In genomic region chr7:112216720-112217119, GRCm38 (mm10) we compare ENCODE assay signal across 14 mouse cellular contexts. TPM values are rescaled to one million over a fixed set of nuclear protein-coding genes. Genes with fewer than 3 reads are reported as not detected.
A peak's percentile ranks its signal among the peaks of the same experiment; 100 is the strongest.
DNase-seq lines count a peak whose midpoint lies in the region; ATAC-seq and TF ChIP-seq lines count a peak whose summit lies in the region.
"Had no signal": no experiment of that assay in that cellular context is flagged by ENCODE, and none has a peak within 500 bp of the region (broad histone marks: within the 10 kb centered on the region; RNA-seq: fewer than 3 reads in every experiment).

No protein-coding gene starts in this region.

- no peaks in the 10 kb centered on the region for H3K9me3 ChIP-seq in intestine, embryonic 14.5 days (ENCODE audit: control insufficient read depth, low read length)
- H3K9me3 ChIP-seq: midbrain, embryonic 15.5 days had no signal

- H3K9ac ChIP-seq in intestine, embryonic 14.5 days (ENCODE audit: low read length), result no peak overlapping the region
- H3K9ac ChIP-seq: forebrain, postnatal 0 days; midbrain, embryonic 15.5 days had no signal

- H3K36me3 ChIP-seq in testis, adult 2 months (ENCODE audit: control insufficient read depth, insufficient read depth, low read length), result no peaks in the 10 kb centered on the region
- no peaks in the 10 kb centered on the region for H3K36me3 ChIP-seq in intestine, embryonic 14.5 days (ENCODE audit: control insufficient read depth, insufficient read depth, low read length)
- H3K36me3 ChIP-seq: midbrain, embryonic 15.5 days had no signal

- no peaks in the 10 kb centered on the region for H3K27me3 ChIP-seq in testis, adult 2 months (ENCODE audit: control insufficient read depth, insufficient read depth, low read length)
- H3K27me3 ChIP-seq in intestine, embryonic 14.5 days (replicated peaks; ENCODE audit: control insufficient read depth, insufficient read depth, low read length), result no peaks in the 10 kb centered on the region
- H3K27me3 ChIP-seq: midbrain, embryonic 15.5 days; Patski had no signal

- WGBS in intestine, embryonic 14.5 days, result 52% methylated on average over 5 of the region's 5 CpGs

- intact Hi-C loops in gastrocnemius, adult 2 months (cut with DNase I), result no loop called here

- no peak for TF ChIP-seq CTCF in gastrocnemius, adult 2 months (IDR thresholded peaks at IDR 0.05)
- TF ChIP-seq CTCF in testis, adult 2 months (IDR thresholded peaks at IDR 0.05; ENCODE audit: control insufficient read depth, insufficient read depth, insufficient replicate concordance, low read depth, low read length), result no peak

- no peak for ATAC-seq in intestine, embryonic 14.5 days (replicated peaks; ENCODE audit: low FRiP score, low TSS enrichment, low read depth)
- ATAC-seq in cerebellum, adult (ENCODE audit: insufficient number of reproducible peaks, low FRiP score, low TSS enrichment), result no peak
- ATAC-seq: forebrain, postnatal 0 days; midbrain, embryonic 15.5 days; Patski had no signal

- no peak for DNase-seq in gastrocnemius, adult 2 months
- DNase-seq in gastrocnemius, adult 18-20 months (ENCODE audit: low spot score), result no peak
- DNase-seq in testis, postnatal 10 days (ENCODE audit: low spot score), result no peak
- DNase-seq in intestine, embryonic 14.5 days (ENCODE audit: low spot score), result no peak
- DNase-seq in gastrocnemius, postnatal 4 days (ENCODE audit: low spot score in 2 of 2), result no peak
- no peak for DNase-seq in layer of hippocampus, adult 18-20 months (ENCODE audit: low spot score in 2 of 2)
- DNase-seq: cerebellum, postnatal 10 days; forebrain, postnatal 0 days had no signal

- H3K4me3 ChIP-seq in gastrocnemius, adult 2 months, result peak overlapping the region; percentile 43
- no peak overlapping the region for H3K4me3 ChIP-seq in testis, adult 2 months (ENCODE audit: control insufficient read depth, low read depth, low read length)
- no peak overlapping the region for H3K4me3 ChIP-seq in intestine, embryonic 14.5 days (ENCODE audit: low read depth, low read length)
- H3K4me3 ChIP-seq: layer of hippocampus, adult 2 months; midbrain, embryonic 15.5 days had no signal

- no peak for TF ChIP-seq POLR2A in testis, adult 2 months (IDR thresholded peaks at IDR 0.05; ENCODE audit: control insufficient read depth, low read depth, low read length)

- H3K4me2 ChIP-seq in intestine, embryonic 14.5 days (ENCODE audit: low read length), result no peak overlapping the region
- H3K4me2 ChIP-seq: midbrain, embryonic 15.5 days had no signal

- H3K27ac ChIP-seq in gastrocnemius, adult 2 months, result peak overlapping the region; percentile 73
- H3K27ac ChIP-seq in testis, adult 2 months (ENCODE audit: control insufficient read depth, insufficient read depth, low read depth, low read length), result 0 out of 2 replicates have a peak overlapping the region, but pooled peaks have one; percentile 16
- 0 out of 2 replicates have a peak overlapping the region, but pooled peaks have one; percentile 10 for H3K27ac ChIP-seq in intestine, embryonic 14.5 days (ENCODE audit: low read depth)
- H3K27ac ChIP-seq: layer of hippocampus, adult 2 months; midbrain, embryonic 15.5 days had no signal

- H3K4me1 ChIP-seq in testis, adult 2 months (ENCODE audit: control insufficient read depth, insufficient read depth, low read length), result peaks cover 6% of the 10 kb centered on the region; the same call in 1 of the 2 replicates
- peaks cover 9% of the 10 kb centered on the region for H3K4me1 ChIP-seq in intestine, embryonic 14.5 days (replicated peaks; ENCODE audit: control insufficient read depth, insufficient read depth, low read length)

RNA-seq across cellular contexts. Expression of gene Mical2, which starts 8.9 kb away (rescaled TPM):
- 100 to 1,000 TPM; 124 to 136 TPM for total RNA-seq in gastrocnemius, adult 2 months (2021)
- 100 to 1,000 TPM; 166 to 180 TPM for total RNA-seq in gastrocnemius, adult 18-20 months (2021)
- polyA plus RNA-seq in testis, adult 2 months (2012; rRNA removed), result 148 and 153 TPM in 2 replicates
- polyA plus RNA-seq in intestine, embryonic 14.5 days (2014; fragmentation: Nextera tagmentation; extraction: Ambion mirVana), result 16.6 and 18.2 TPM in 2 replicates
- total RNA-seq in gastrocnemius, postnatal 4 days (2021), result 10 to 100 TPM; 18.5 to 20.7 TPM
- total RNA-seq in layer of hippocampus, adult 18-20 months (2021), result 100 to 1,000 TPM; 611 to 639 TPM

RNA-seq across cellular contexts. Expression of gene Dkk3, which starts 57.9 kb away (rescaled TPM):
- total RNA-seq in gastrocnemius, adult 2 months (2021), result 1 to 10 TPM; 2.1 to 2.4 TPM
- 10 to 100 TPM in 1 of 2 experiments, 1 to 10 TPM in 1; 6.9 to 27.8 TPM for total RNA-seq in gastrocnemius, adult 18-20 months (2021)
- 0.28 and 0.65 TPM in 2 replicates for polyA plus RNA-seq in testis, adult 2 months (2012; rRNA removed)
- polyA plus RNA-seq in intestine, embryonic 14.5 days (2014; fragmentation: Nextera tagmentation; extraction: Ambion mirVana), result 22.9 and 27.4 TPM in 2 replicates
- 10 to 100 TPM; 15.8 to 20.6 TPM for total RNA-seq in gastrocnemius, postnatal 4 days (2021)
- 100 to 1,000 TPM; 283 to 293 TPM for total RNA-seq in layer of hippocampus, adult 18-20 months (2021)
- total RNA-seq: neutrophil, adult 5-6 weeks had no signal

Comparison
In these comparisons a context has a peak if more than half of its experiments do, and no peak if none do; other contexts are left out.
1. RNA of gene Mical2, which starts 8.9 kb away (total RNA-seq): 611 to 639 TPM in layer of hippocampus, adult 18-20 months, 166 to 180 TPM in gastrocnemius, adult 18-20 months and 124 to 136 TPM in gastrocnemius, adult 2 months; 18.5 to 20.7 TPM in gastrocnemius, postnatal 4 days; every median in the first group is over 4 times any median in the second.
2. H3K27ac ChIP-seq: peak in every context shown above with its lines; median percentile 73 in gastrocnemius, adult 2 months; 16 in testis, adult 2 months; 10 in intestine, embryonic 14.5 days.
3. RNA of gene Dkk3, which starts 57.9 kb away (total RNA-seq): 283 to 293 TPM in layer of hippocampus, adult 18-20 months; 6.9 to 27.8 TPM in gastrocnemius, adult 18-20 months, 15.8 to 20.6 TPM in gastrocnemius, postnatal 4 days and 2.1 to 2.4 TPM in gastrocnemius, adult 2 months; every median in the first group is over 4 times any median in the second.